Mouse (Mus musculus): ENCODE measurements around the gene Cox16. TPM values are rescaled to one million over a fixed set of nuclear protein-coding genes. Genes with fewer than 3 reads are reported as not detected.
"Not testable (repeated sequence)": the region's sequence is repeated elsewhere in the genome, so short reads cannot be mapped to it uniquely, and the experiment has no call there.

The Cox16 gene
- polyA plus RNA-seq, 1 experiment, result 71.8 TPM

- WGBS, result 82% methylated on average over 1 of the region's 1 CpGs
- Histone ChIP-seq H3K4me1 (ENCODE audit: control insufficient read depth, insufficient read depth, low read length) (no peaks in the 10 kb centered on the region), H3K27ac (ENCODE audit: control insufficient read depth, insufficient read depth, low read depth, low read length, poor library complexity) (no peak within 1 kb of the TSS), H3K4me3 (replicated peaks; ENCODE audit: control insufficient read depth, low read depth, low read length) (no peak within 1 kb of the TSS)
- TF ChIP-seq POLR2A (IDR thresholded peaks at IDR 0.05; ENCODE audit: borderline replicate concordance, control insufficient read depth, low read depth, low read length), result no peak
- TF ChIP-seq CTCF (IDR thresholded peaks at IDR 0.05; ENCODE audit: control insufficient read depth, insufficient read depth, low read length), result no peak
These were observed 63.1 kb downstream of the Cox16 start, which contains the start of gene Adam4 for GRCm38 (mm10) chr12:81421846-81422245. TSS of gene Adam4 (minus strand) at chr12:81421946.

- Histone ChIP-seq H3K4me1 (ENCODE audit: control insufficient read depth, insufficient read depth, low read length) (no peaks in the 10 kb centered on the region), H3K27ac (ENCODE audit: control insufficient read depth, insufficient read depth, low read depth, low read length, poor library complexity) (no peak overlapping the region), H3K4me3 (replicated peaks; ENCODE audit: control insufficient read depth, low read depth, low read length) (no peak overlapping the region)
- 35% methylated on average over 3 of the region's 3 CpGs for WGBS
- TF ChIP-seq POLR2A (IDR thresholded peaks at IDR 0.05; ENCODE audit: borderline replicate concordance, control insufficient read depth, low read depth, low read length) (no peak), CTCF (IDR thresholded peaks at IDR 0.05; ENCODE audit: control insufficient read depth, insufficient read depth, low read length) (no peak)
These were observed 71.7 kb downstream of the Cox16 start for GRCm38 (mm10) chr12:81413211-81413610.

- TF ChIP-seq CTCF (IDR thresholded peaks at IDR 0.05; ENCODE audit: control insufficient read depth, insufficient read depth, low read length) (no peak), POLR2A (IDR thresholded peaks at IDR 0.05; ENCODE audit: borderline replicate concordance, control insufficient read depth, low read depth, low read length) (no peak)
- 81% methylated on average over 3 of the region's 3 CpGs for WGBS
- Histone ChIP-seq H3K27ac (ENCODE audit: control insufficient read depth, insufficient read depth, low read depth, low read length, poor library complexity) (no peak overlapping the region), H3K4me3 (replicated peaks; ENCODE audit: control insufficient read depth, low read depth, low read length) (no peak overlapping the region), H3K4me1 (ENCODE audit: control insufficient read depth, insufficient read depth, low read length) (no peaks in the 10 kb centered on the region)
These were observed 76.0 kb downstream of the Cox16 start for GRCm38 (mm10) chr12:81408966-81409365.

GRCm38 (mm10) chr12:81402187-81402586, 82.7 kb downstream of the Cox16 start:
- TF ChIP-seq POLR2A (IDR thresholded peaks at IDR 0.05; ENCODE audit: borderline replicate concordance, control insufficient read depth, low read depth, low read length) (no peak), CTCF (IDR thresholded peaks at IDR 0.05; ENCODE audit: control insufficient read depth, insufficient read depth, low read length) (peak; percentile 20; the same call in 1 of the 2 replicates)
- Histone ChIP-seq H3K4me3 (replicated peaks; ENCODE audit: control insufficient read depth, low read depth, low read length) (no peak overlapping the region), H3K27ac (ENCODE audit: control insufficient read depth, insufficient read depth, low read depth, low read length, poor library complexity) (no peak overlapping the region), H3K4me1 (ENCODE audit: control insufficient read depth, insufficient read depth, low read length) (no peaks in the 10 kb centered on the region)
- 10% methylated on average over 1 of the region's 1 CpGs for WGBS

GRCm38 (mm10) chr12:81379364-81379763, 105.6 kb downstream of the Cox16 start, which contains the start of gene Gm4787:
TSS of gene Gm4787 (minus strand) at chr12:81379464.
- not testable (repeated sequence) for H3K4me3 ChIP-seq (replicated peaks; ENCODE audit: control insufficient read depth, low read depth, low read length); H3K27ac ChIP-seq (ENCODE audit: control insufficient read depth, insufficient read depth, low read depth, low read length, poor library complexity); H3K4me1 ChIP-seq (ENCODE audit: control insufficient read depth, insufficient read depth, low read length)
- WGBS, result 82% methylated on average over 1 of the region's 1 CpGs

- H3K4me3 ChIP-seq (replicated peaks; ENCODE audit: control insufficient read depth, low read depth, low read length), result no peak overlapping the region
- no peak overlapping the region for H3K27ac ChIP-seq (ENCODE audit: control insufficient read depth, insufficient read depth, low read depth, low read length, poor library complexity)
- TF ChIP-seq CTCF (IDR thresholded peaks at IDR 0.05; ENCODE audit: control insufficient read depth, insufficient read depth, low read length) (no peak), POLR2A (IDR thresholded peaks at IDR 0.05; ENCODE audit: borderline replicate concordance, control insufficient read depth, low read depth, low read length) (no peak)
- H3K4me1 ChIP-seq (ENCODE audit: control insufficient read depth, insufficient read depth, low read length), result no peaks in the 10 kb centered on the region
- WGBS, result 73% methylated on average over 5 of the region's 5 CpGs
These were observed 151.1 kb downstream of the Cox16 start for GRCm38 (mm10) chr12:81333841-81334240.

GRCm38 (mm10) chr12:81332875-81333421, 152.0 kb downstream of the Cox16 start, which contains the start of gene Slc8a3:
TSS of gene Slc8a3 (minus strand) at chr12:81333180.
- WGBS, result 2% methylated on average over 47 of the region's 47 CpGs
- Histone ChIP-seq H3K4me1 (ENCODE audit: control insufficient read depth, insufficient read depth, low read length) (no peaks in the 10 kb centered on the region), H3K4me3 (replicated peaks; ENCODE audit: control insufficient read depth, low read depth, low read length) (no peak within 1 kb of the TSS), H3K27ac (ENCODE audit: control insufficient read depth, insufficient read depth, low read depth, low read length, poor library complexity) (no peak within 1 kb of the TSS; the same call in 1 of the 2 replicates)
- TF ChIP-seq CTCF (IDR thresholded peaks at IDR 0.05; ENCODE audit: control insufficient read depth, insufficient read depth, low read length) (no peak), POLR2A (IDR thresholded peaks at IDR 0.05; ENCODE audit: borderline replicate concordance, control insufficient read depth, low read depth, low read length) (no peak)

GRCm38 (mm10) chr12:81331937-81332874, 152.7 kb downstream of the Cox16 start:
- no peak overlapping the region for H3K4me3 ChIP-seq (replicated peaks; ENCODE audit: control insufficient read depth, low read depth, low read length)
- no peak overlapping the region; the same call in 1 of the 2 replicates for H3K27ac ChIP-seq (ENCODE audit: control insufficient read depth, insufficient read depth, low read depth, low read length, poor library complexity)
- 3% methylated on average over 49 of the region's 54 CpGs for WGBS
- TF ChIP-seq POLR2A (IDR thresholded peaks at IDR 0.05; ENCODE audit: borderline replicate concordance, control insufficient read depth, low read depth, low read length) (no peak), CTCF (IDR thresholded peaks at IDR 0.05; ENCODE audit: control insufficient read depth, insufficient read depth, low read length) (no peak)
- no peaks in the 10 kb centered on the region for H3K4me1 ChIP-seq (ENCODE audit: control insufficient read depth, insufficient read depth, low read length)
